Mouse (Mus musculus) MEL (cell line): ENCODE data around the gene D10Wsu102e. TPM values are rescaled to one million over a fixed set of nuclear protein-coding genes. Genes with fewer than 3 reads are reported as not detected.

ENCODE experiments used
- DNase-seq: peaks from one replicate; pipeline ENCODE4 v3.0.0; 2011; ENCODE audit warnings: low read depth, low spot score
- H3K27ac ChIP-seq: 2 replicates; pipeline ENCODE4 v1.5.1; 2012; ENCODE audit warnings: low read depth, mild to moderate bottlenecking, control low read depth, low read length, moderate library complexity; ENCODE audit not compliant: control insufficient read depth
- H3K27me3 ChIP-seq, 2 experiments: fragments of 150-350 bp in 1 of 2; sonication (generic) in 1 of 2; 2 replicates each; pipeline ENCODE4 v1.6.1; 2012; ENCODE audit warnings: low read length in 2 of 2, mild to moderate bottlenecking in 2 of 2, improper control_type of control experiment in 1 of 2, moderate library complexity in 1 of 2; ENCODE audit not compliant: insufficient read depth in 2 of 2, control insufficient read depth in 1 of 2
- H3K36me3 ChIP-seq, 2 experiments: 2 replicates each; pipeline ENCODE4 v1.6.1; 2012 to 2014; ENCODE audit warnings: low read length in 2 of 2, improper control_type of control experiment in 1 of 2, inconsistent platforms in 1 of 2, mild to moderate bottlenecking in 1 of 2; ENCODE audit not compliant: insufficient read depth in 2 of 2, control insufficient read depth in 1 of 2
- H3K4me1 ChIP-seq, 2 experiments: fragments of 150-350 bp in 1 of 2; sonication (generic) in 1 of 2; 2 replicates each; pipeline ENCODE4 v1.6.1; 2012; ENCODE audit warnings: low read length in 2 of 2, improper control_type of control experiment in 1 of 2, mild to moderate bottlenecking in 1 of 2; ENCODE audit not compliant: insufficient read depth in 2 of 2, control insufficient read depth in 1 of 2
- H3K4me3 ChIP-seq, 2 experiments: fragments of 150-350 bp in 1 of 2; sonication (generic) in 1 of 2; 2 replicates each; pipeline ENCODE4 v1.5.1; 2012; ENCODE audit warnings: low read depth in 2 of 2, low read length in 2 of 2, mild to moderate bottlenecking in 2 of 2, moderate library complexity in 2 of 2, control low read depth in 1 of 2, improper control_type of control experiment in 1 of 2; ENCODE audit not compliant: control insufficient read depth in 1 of 2, insufficient read depth in 1 of 2
- H3K79me2 ChIP-seq: 2 replicates; pipeline ENCODE4 v1.6.1; 2012; ENCODE audit warnings: mild to moderate bottlenecking, low read length, moderate library complexity; ENCODE audit not compliant: control insufficient read depth, poor library complexity, insufficient read depth
- H3K9ac ChIP-seq: 2 replicates; pipeline ENCODE4 v1.6.1; 2012; ENCODE audit warnings: low read depth, mild to moderate bottlenecking, control low read depth, low read length, moderate library complexity; ENCODE audit not compliant: control insufficient read depth, poor library complexity, severe bottlenecking
- H3K9me3 ChIP-seq: fragments of 150-350 bp; sonication (generic); replicated peaks from 2 replicates; pipeline ENCODE4 v1.6.1; 2012; ENCODE audit warnings: mild to moderate bottlenecking, low read length, improper control_type of control experiment, moderate library complexity; ENCODE audit not compliant: insufficient read depth
- BHLHE40 ChIP-seq: IDR thresholded peaks from 2 replicates; pipeline ENCODE4 v1.6.1; 2012; ENCODE audit warnings: low read depth, mild to moderate bottlenecking, inconsistent platforms, low read length, improper control_type of control experiment, borderline replicate concordance
- CHD1 ChIP-seq: IDR thresholded peaks from 2 replicates; pipeline ENCODE4 v1.6.1; 2012; ENCODE audit warnings: low read depth, mild to moderate bottlenecking, inconsistent platforms, low read length, improper control_type of control experiment
- CHD2 ChIP-seq: IDR thresholded peaks from 2 replicates; pipeline ENCODE4 v1.6.1; 2011; ENCODE audit warnings: low read length, improper control_type of control experiment
- CTCF ChIP-seq, 3 experiments: IDR thresholded peaks in 2 of 3; conservative IDR thresholded peaks in 1 of 3; 2 replicates each; pipeline ENCODE4 v1.5.1; 2011 to 2012; ENCODE audit warnings: low read length in 3 of 3, low read depth in 2 of 3, mild to moderate bottlenecking in 2 of 3, improper control_type of control experiment in 1 of 3, inconsistent platforms in 1 of 3, mixed read lengths in 1 of 3, moderate library complexity in 1 of 3; ENCODE audit not compliant: control insufficient read depth in 1 of 3, insufficient read depth in 1 of 3, poor library complexity in 1 of 3, severe bottlenecking in 1 of 3
- ELF1 ChIP-seq: IDR thresholded peaks from 2 replicates; pipeline ENCODE4 v1.6.1; 2014; ENCODE audit warnings: low read depth, mild to moderate bottlenecking, inconsistent platforms, low read length, improper control_type of control experiment, moderate library complexity
- EP300 ChIP-seq, 2 experiments: IDR thresholded peaks; 2 replicates each; pipeline ENCODE4 v1.6.1; 2011; ENCODE audit warnings: improper control_type of control experiment in 2 of 2, low read length in 2 of 2, low read depth in 1 of 2, mild to moderate bottlenecking in 1 of 2
- ETS1 ChIP-seq: IDR thresholded peaks from 2 replicates; pipeline ENCODE4 v1.6.1; 2012; ENCODE audit warnings: low read depth, mild to moderate bottlenecking, inconsistent platforms, low read length, improper control_type of control experiment, moderate library complexity
- GABPA ChIP-seq: IDR thresholded peaks from 2 replicates; pipeline ENCODE4 v1.6.1; 2012; ENCODE audit warnings: low read depth, mild to moderate bottlenecking, inconsistent platforms, low read length, improper control_type of control experiment, moderate library complexity
- GATA1 ChIP-seq: IDR thresholded peaks from 2 replicates; pipeline ENCODE4 v1.6.1; 2011; ENCODE audit warnings: low read depth, low read length, improper control_type of control experiment
- HCFC1 ChIP-seq: IDR thresholded peaks from 2 replicates; pipeline ENCODE4 v1.6.1; 2012; ENCODE audit warnings: low read depth, mild to moderate bottlenecking, inconsistent platforms, low read length, improper control_type of control experiment, moderate library complexity
- KAT2A ChIP-seq: conservative IDR thresholded peaks from 2 replicates; pipeline ENCODE4 v1.6.1; 2012; ENCODE audit warnings: low read depth, low read length, improper control_type of control experiment, inconsistent platforms
- MAX ChIP-seq: IDR thresholded peaks from 2 replicates; pipeline ENCODE4 v1.6.1; 2011; ENCODE audit warnings: low read length, improper control_type of control experiment
- MAZ ChIP-seq: IDR thresholded peaks from 2 replicates; pipeline ENCODE4 v1.6.1; 2012; ENCODE audit warnings: low read depth, mild to moderate bottlenecking, inconsistent platforms, low read length, improper control_type of control experiment
- MEF2A ChIP-seq: IDR thresholded peaks from 2 replicates; pipeline ENCODE4 v1.6.1; 2014; ENCODE audit warnings: low read depth, mild to moderate bottlenecking, inconsistent platforms, low read length, improper control_type of control experiment; ENCODE audit not compliant: poor library complexity, insufficient replicate concordance, severe bottlenecking; ENCODE audit errors: extremely low read depth
- MXI1 ChIP-seq: IDR thresholded peaks from 2 replicates; pipeline ENCODE4 v1.6.1; 2011; ENCODE audit warnings: mild to moderate bottlenecking, low read depth, low read length, improper control_type of control experiment
- MYC ChIP-seq: IDR thresholded peaks from 2 replicates; pipeline ENCODE4 v1.6.1; 2011; ENCODE audit warnings: low read depth, mild to moderate bottlenecking, low read length, improper control_type of control experiment, moderate library complexity
- NELFE ChIP-seq: IDR thresholded peaks from 2 replicates; pipeline ENCODE4 v1.6.1; 2011; ENCODE audit warnings: low read depth, low read length, improper control_type of control experiment
- POLR2A ChIP-seq, 2 experiments: IDR thresholded peaks; 2 replicates each; pipeline ENCODE4 v1.6.1; 2011 to 2012; ENCODE audit warnings: low read length in 2 of 2, mild to moderate bottlenecking in 2 of 2, control low read depth in 1 of 2, improper control_type of control experiment in 1 of 2, low read depth in 1 of 2, moderate library complexity in 1 of 2; ENCODE audit not compliant: control insufficient read depth in 1 of 2, insufficient read depth in 1 of 2, poor library complexity in 1 of 2
- POLR2AphosphoS2 ChIP-seq: IDR thresholded peaks from 2 replicates; pipeline ENCODE4 v1.6.1; 2011; ENCODE audit warnings: low read length, improper control_type of control experiment
- POLR2AphosphoS5 ChIP-seq: IDR thresholded peaks from 2 replicates; pipeline ENCODE4 v1.6.1; 2012; ENCODE audit warnings: low read depth, borderline replicate concordance, mild to moderate bottlenecking, inconsistent platforms, low read length, moderate library complexity, mixed read lengths
- RAD21 ChIP-seq: IDR thresholded peaks from 2 replicates; pipeline ENCODE4 v1.6.1; 2011; ENCODE audit warnings: mild to moderate bottlenecking, low read depth, low read length, improper control_type of control experiment
- RCOR1 ChIP-seq: IDR thresholded peaks from 2 replicates; pipeline ENCODE4 v1.6.1; 2012; ENCODE audit warnings: low read depth, mild to moderate bottlenecking, inconsistent platforms, low read length, improper control_type of control experiment
- SIN3A ChIP-seq: IDR thresholded peaks from 2 replicates; pipeline ENCODE4 v1.6.1; 2012; ENCODE audit warnings: low read length, improper control_type of control experiment, inconsistent platforms
- SMC3 ChIP-seq: IDR thresholded peaks from 2 replicates; pipeline ENCODE4 v1.6.1; 2011; ENCODE audit warnings: low read depth, low read length, improper control_type of control experiment
- TAL1 ChIP-seq: IDR thresholded peaks from 2 replicates; pipeline ENCODE4 v1.6.1; 2012; ENCODE audit warnings: mild to moderate bottlenecking, inconsistent platforms, low read length, moderate library complexity, mixed read lengths
- TBP ChIP-seq: IDR thresholded peaks from 2 replicates; pipeline ENCODE4 v1.8.0; 2011; ENCODE audit warnings: low read depth, low read length, improper control_type of control experiment
- USF1 ChIP-seq: IDR thresholded peaks from 2 replicates; pipeline ENCODE4 v1.6.1; 2014; ENCODE audit warnings: low read depth, mild to moderate bottlenecking, inconsistent platforms, low read length, improper control_type of control experiment, moderate library complexity
- ZC3H11A ChIP-seq: IDR thresholded peaks from 2 replicates; pipeline ENCODE4 v1.6.1; 2012; ENCODE audit warnings: low read depth, mild to moderate bottlenecking, inconsistent platforms, low read length, improper control_type of control experiment
- polyA plus RNA-seq, 2 experiments: library from polyadenylated mRNA; stranded (reverse) in 1 of 2; unstranded in 1 of 2; fragments of >175 nt in 1 of 2; fragments of >200 nt in 1 of 2; gene quantifications; 2 replicates each; pipeline versions ENCODE4 v1.2.1 to v1.2.4; 2012; ENCODE audit warnings: low replicate concordance in 2 of 2, low read depth in 1 of 2; ENCODE audit not compliant: insufficient read length in 2 of 2, insufficient read depth in 1 of 2, missing spikeins in 1 of 2
- total RNA-seq: library from RNA; depleted of rRNA; stranded (reverse); fragments of 300-350 nt; gene quantifications from 2 replicates; pipeline ENCODE4 v1.2.3, GENCODE M21; 2012

D10Wsu102e gene
- total and polyA plus RNA-seq, 3 experiments = 1.9 to 2.7 (median 2.2) TPM

DNA sequence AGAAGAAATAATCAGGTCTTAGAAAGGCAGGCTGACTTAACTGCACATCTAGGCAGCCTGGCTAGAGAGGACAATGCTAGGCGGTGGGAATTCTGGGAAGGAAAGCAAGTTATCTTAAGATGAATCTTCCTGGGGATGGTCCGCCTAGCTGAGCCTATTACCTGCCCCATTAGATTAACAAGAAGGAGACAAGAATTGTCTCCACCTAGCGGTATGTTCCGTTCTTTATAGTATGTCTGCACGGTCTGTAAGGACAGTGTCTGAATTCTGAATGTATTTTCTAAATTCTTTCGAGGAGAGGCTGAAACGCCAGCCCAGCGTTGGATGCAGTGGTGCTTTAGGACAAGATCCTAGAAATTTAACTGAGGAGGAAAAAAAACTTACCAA, 5.7 kb upstream of the D10Wsu102e start:
- DNase-seq = no peak
- no peaks in the 10 kb centered on the region for H3K9me3 ChIP-seq
- H3K9ac ChIP-seq = no peak overlapping the region
- H3K79me2 ChIP-seq = no peaks in the 10 kb centered on the region
- TF ChIP-seq SMC3 (peak; percentile 40), RAD21 (peak; percentile 22), CTCF (IDR thresholded peaks at IDR 0.05 in 2 of 3, conservative IDR thresholded peaks at IDR 0.05 in 1 of 3; ENCODE audit: control insufficient read depth in 1 of 3, insufficient read depth in 1 of 3, low read depth in 2 of 3, low read length in 3 of 3, poor library complexity in 1 of 3, severe bottlenecking in 1 of 3) (peak in 1 of 3 experiments; percentile 41; a peak in 2 of 6 replicates), HCFC1 (no peak)
- H3K27me3 ChIP-seq = peaks cover 0 to 9% of the 10 kb centered on the region in 2 experiments; a peak in 1 of 4 replicates
- H3K4me1 ChIP-seq = peaks cover 8 to 10% of the 10 kb centered on the region in 2 experiments
- H3K4me3 ChIP-seq = no peak overlapping the region
- peaks cover 0 to 7% of the 10 kb centered on the region in 2 experiments; a peak in 2 of 4 replicates for H3K36me3 ChIP-seq
- no peak overlapping the region for H3K27ac ChIP-seq

DNA sequence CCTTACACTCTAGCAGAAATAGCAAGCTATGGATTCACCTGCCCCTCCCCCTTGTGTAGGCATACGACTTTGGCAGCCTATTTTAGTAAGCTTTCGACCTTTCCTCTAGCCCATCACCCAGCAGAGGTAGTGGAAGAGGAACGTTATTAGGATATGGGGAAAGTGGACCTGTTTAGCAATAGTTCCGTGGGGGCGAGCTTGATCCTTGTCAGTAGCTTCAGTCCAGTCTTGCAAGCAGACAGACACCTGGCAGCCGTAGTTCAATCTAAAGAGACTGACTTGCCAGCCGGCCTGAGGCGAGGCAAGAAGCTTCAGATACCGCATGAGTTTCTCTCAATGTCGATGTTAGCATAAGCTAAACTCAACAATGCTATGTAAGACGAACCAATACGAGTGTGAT, 3.6 kb upstream of the D10Wsu102e start:
- H3K79me2 ChIP-seq = peaks cover 14% of the 10 kb centered on the region
- H3K4me3 ChIP-seq = no peak overlapping the region

DNA sequence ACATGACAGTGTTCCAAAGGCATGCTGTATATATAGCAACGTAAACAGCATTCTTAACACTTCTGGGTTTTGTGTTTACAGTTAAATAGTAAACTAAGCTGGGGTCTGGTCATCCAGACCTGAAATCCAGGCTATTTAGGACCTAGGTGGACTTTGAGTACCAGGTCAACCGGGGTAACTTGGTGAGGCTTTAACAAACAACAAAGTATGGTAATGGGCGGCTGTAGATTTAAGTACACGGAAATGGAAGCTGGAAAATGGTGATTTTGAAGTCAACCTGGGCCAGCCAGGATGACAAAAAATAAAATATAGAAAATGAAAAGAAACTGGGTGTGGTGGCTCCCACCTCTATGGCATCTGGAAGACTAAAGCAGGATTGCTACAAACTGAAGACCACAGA, 570 bp upstream of the D10Wsu102e start:
- Histone ChIP-seq H3K9me3 (no peaks in the 10 kb centered on the region), H3K27ac (peak overlapping the region; percentile 66), H3K4me1 (peaks cover 15 to 25% of the 10 kb centered on the region in 2 experiments), H3K36me3 (peaks cover 2 to 20% of the 10 kb centered on the region in 2 experiments), H3K79me2 (peaks cover 30% of the 10 kb centered on the region), H3K4me3 (peak overlapping the region; percentile 46 to 58)
- TF ChIP-seq BHLHE40 = no peak
- no peak for TF ChIP-seq CHD1
- TF ChIP-seq CHD2 = no peak
- TF ChIP-seq SMC3 = no peak
- TF ChIP-seq ETS1 = no peak
- no peak for TF ChIP-seq TBP
- TF ChIP-seq USF1 = no peak
- TF ChIP-seq GABPA = no peak
- no peak for TF ChIP-seq SIN3A
- no peak for TF ChIP-seq GATA1
- no peak for TF ChIP-seq POLR2AphosphoS5
- no peak for TF ChIP-seq MAZ
- no peak for TF ChIP-seq POLR2A (IDR thresholded peaks at IDR 0.05; ENCODE audit: control insufficient read depth in 1 of 2, insufficient read depth in 1 of 2, low read depth in 1 of 2, low read length in 2 of 2, poor library complexity in 1 of 2)
- no peak for TF ChIP-seq MYC
- no peak for TF ChIP-seq MEF2A
- no peak for TF ChIP-seq KAT2A
- TF ChIP-seq NELFE = no peak
- TF ChIP-seq, all 39 proteins: peak for 0
- DNase-seq = no peak
- Histone ChIP-seq H3K9ac (peak overlapping the region; percentile 66), H3K27me3 (no peaks in the 10 kb centered on the region)

More for the DNA sequence above, 3.6 kb upstream of the D10Wsu102e start:
- no peak for DNase-seq
- TF ChIP-seq POLR2A (IDR thresholded peaks at IDR 0.05; ENCODE audit: control insufficient read depth in 1 of 2, insufficient read depth in 1 of 2, low read depth in 1 of 2, low read length in 2 of 2, poor library complexity in 1 of 2) (no peak), MXI1 (no peak), ELF1 (no peak), MYC (no peak), MAZ (no peak), CTCF (IDR thresholded peaks at IDR 0.05 in 2 of 3, conservative IDR thresholded peaks at IDR 0.05 in 1 of 3; ENCODE audit: control insufficient read depth in 1 of 3, insufficient read depth in 1 of 3, low read depth in 2 of 3, low read length in 3 of 3, poor library complexity in 1 of 3, severe bottlenecking in 1 of 3) (no peak), RCOR1 (no peak), POLR2AphosphoS2 (no peak), ETS1 (no peak), TAL1 (no peak), USF1 (no peak), CHD2 (no peak), EP300 (IDR thresholded peaks at IDR 0.05; ENCODE audit: low read depth in 1 of 2, low read length in 2 of 2) (no peak), ZC3H11A (no peak), SIN3A (no peak), MAX (no peak), BHLHE40 (no peak)
- H3K27ac ChIP-seq = no peak overlapping the region
- peaks cover 0 to 2% of the 10 kb centered on the region in 2 experiments; a peak in 1 of 4 replicates for H3K27me3 ChIP-seq
- no peaks in the 10 kb centered on the region for H3K9me3 ChIP-seq
- peaks cover 14 to 15% of the 10 kb centered on the region in 2 experiments for H3K4me1 ChIP-seq
- H3K36me3 ChIP-seq = peaks cover 0 to 13% of the 10 kb centered on the region in 2 experiments; a peak in 2 of 4 replicates
- H3K9ac ChIP-seq = no peak overlapping the region
